Mouse (Mus musculus): ENCODE data around the gene Rps13. TPM values are rescaled to one million over a fixed set of nuclear protein-coding genes. Genes with fewer than 3 reads are reported as not detected.

Gene Rps13
- polyA plus RNA-seq (2014; fragmentation: Illumina TruSeq; extraction: RNeasy Lipid Tissue Mini Kit (QIAGEN cat#74804); ENCODE audit: low read depth, low replicate concordance) = 563 TPM

GRCm38 (mm10) chr7:116333713-116334668 is at the start of gene Rps13:
Gene Rps13, minus strand, starts transcription at chr7:116334195.

DNA sequence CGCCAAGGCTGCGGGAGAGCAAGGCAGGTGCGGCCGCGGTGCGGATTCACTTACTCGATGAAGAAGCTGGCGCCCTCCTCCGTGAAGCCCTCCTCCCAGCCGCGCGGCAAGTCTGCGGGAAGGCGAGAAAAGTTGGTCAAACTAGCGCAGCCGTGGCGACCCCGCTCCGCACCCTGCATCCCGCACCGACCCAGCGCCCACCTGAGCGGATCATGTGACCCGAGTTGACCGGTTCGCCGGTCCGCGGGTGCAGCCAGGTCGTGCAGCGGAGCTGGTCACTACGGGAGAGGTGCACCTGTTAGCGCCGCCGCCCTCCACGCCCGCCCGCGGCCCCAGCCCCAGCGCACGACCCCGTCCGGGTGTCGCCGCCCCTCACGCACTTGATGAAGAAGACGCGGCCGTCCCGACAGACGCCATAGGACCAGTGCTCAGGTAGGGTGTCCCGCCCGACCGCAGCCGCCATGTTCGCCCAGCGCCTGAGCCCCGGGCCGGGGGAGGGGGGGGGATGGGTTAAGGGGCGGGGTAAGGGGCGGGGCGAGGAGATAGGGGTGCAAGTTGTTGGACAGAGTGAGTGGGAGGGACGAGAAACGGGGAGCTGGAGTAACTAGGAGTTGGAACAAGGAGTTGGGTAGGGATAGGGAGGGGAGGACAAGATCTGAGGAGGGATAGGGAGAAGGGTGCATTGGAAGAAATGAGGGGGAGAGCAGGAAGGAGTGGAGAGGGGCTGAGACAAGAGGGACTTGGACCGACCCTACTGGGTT is 25.9 kb downstream of the Rps13 start, which contains the start of gene Plekha7:
Gene Plekha7 (minus strand): TSS at position 506 of the 761 bp plus-strand sequence.

Other genes starting within 250 kb of the Rps13 start
- gene Gm4353, start 249.6 kb downstream of the Rps13 start, polyA plus RNA-seq (2014; fragmentation: Illumina TruSeq; extraction: RNeasy Lipid Tissue Mini Kit (QIAGEN cat#74804); ENCODE audit: low read depth, low replicate concordance) = not detected
- 20.0 TPM for gene Plekha7, start 25.8 kb downstream of the Rps13 start, polyA plus RNA-seq (2014; fragmentation: Illumina TruSeq; extraction: RNeasy Lipid Tissue Mini Kit (QIAGEN cat#74804); ENCODE audit: low read depth, low replicate concordance)
- 143 TPM for gene Pik3c2a, start 109.3 kb upstream of the Rps13 start, polyA plus RNA-seq (2014; fragmentation: Illumina TruSeq; extraction: RNeasy Lipid Tissue Mini Kit (QIAGEN cat#74804); ENCODE audit: low read depth, low replicate concordance)
- 59.3 TPM for gene Nucb2, start 170.2 kb upstream of the Rps13 start, polyA plus RNA-seq (2014; fragmentation: Illumina TruSeq; extraction: RNeasy Lipid Tissue Mini Kit (QIAGEN cat#74804); ENCODE audit: low read depth, low replicate concordance)